Mouse (Mus musculus) gastrocnemius, postnatal 4 days (tissue): ENCODE measurements around the gene Med20. TPM values are rescaled to one million over a fixed set of nuclear protein-coding genes. Genes with fewer than 3 reads are reported as not detected.

Experiments
- DNase-seq, 2 experiments: peaks; one replicate each; pipeline ENCODE4 v3.0.0; 2021 to 2022; ENCODE audit warnings: low spot score in 2 of 2, mixed read lengths in 2 of 2
- total RNA-seq, 2 experiments: library from RNA; stranded (reverse); gene quantifications; 2 replicates each; pipeline ENCODE4 v1.2.3; 2021

Gene Med20
- total RNA-seq, 2 experiments from 2014 or later: 21.7 to 26.1 TPM

- DNase-seq: peak; percentile 55 to 75
Measured at GRCm38 (mm10) chr17:47672311-47673111, 61.1 kb downstream of the Med20 start.

Other genes starting within 250 kb of the Med20 start
- 10 to 100 TPM; 36.0 to 40.5 TPM for gene Mrps10, start 242.7 kb upstream of the Med20 start, total RNA-seq
- under 1 TPM; 0.61 to 0.73 TPM for gene Guca1b, start 226.2 kb upstream of the Med20 start, total RNA-seq
- 1 to 10 TPM in 1 of 2 experiments, under 1 TPM in 1; 0.96 to 1.5 TPM for gene Guca1a, start 211.0 kb upstream of the Med20 start, total RNA-seq
- 1 to 10 TPM in 1 of 2 experiments, under 1 TPM in 1; 0.76 to 1.0 TPM for gene AI661453, start 175.0 kb upstream of the Med20 start, total RNA-seq
- gene 1700001C19Rik, start 174.2 kb upstream of the Med20 start, total RNA-seq: not detected
- 10 to 100 TPM; 11.9 to 12.5 TPM for gene Taf8, start 109.3 kb upstream of the Med20 start, total RNA-seq
- gene Ccnd3, start 106.5 kb upstream of the Med20 start, total RNA-seq: 100 to 1,000 TPM; 270 to 304 TPM
- 10 to 100 TPM; 15.3 to 15.7 TPM for gene Bysl, start 90 bp upstream of the Med20 start, total RNA-seq
- 1 to 10 TPM; 2.6 to 4.0 TPM for gene Gm20517, start within 50 bp of the Med20 start, total RNA-seq
- gene Usp49, start 19.1 kb downstream of the Med20 start, total RNA-seq: 1 to 10 TPM; 8.1 to 9.5 TPM
- 100 to 1,000 TPM; 161 TPM for gene Tomm6, start 76.8 kb downstream of the Med20 start, total RNA-seq
- 1 to 10 TPM; 7.0 to 7.4 TPM for gene Frs3, start 77.4 kb downstream of the Med20 start, total RNA-seq
- gene Gm21981, start 82.9 kb downstream of the Med20 start, total RNA-seq: 1 to 10 TPM in 1 of 2 experiments, under 1 TPM in 1; 0.42 to 1.1 TPM
- 1 to 10 TPM; 1.6 to 3.9 TPM for gene Prickle4, start 83.2 kb downstream of the Med20 start, total RNA-seq
- gene Pgc, start 115.3 kb downstream of the Med20 start, total RNA-seq: not detected
- gene Tfeb, start 125.4 kb downstream of the Med20 start, total RNA-seq: 10 to 100 TPM; 62.2 to 72.7 TPM
- gene Mdfi, start 223.1 kb downstream of the Med20 start, total RNA-seq: 10 to 100 TPM; 12.0 to 13.0 TPM